Mouse (Mus musculus): ENCODE results near the gene Aebp1. TPM values are rescaled to one million over a fixed set of nuclear protein-coding genes. Genes with fewer than 3 reads are reported as not detected.

The Aebp1 gene
- polyA plus RNA-seq, 1 experiment from 2014 or later = 20.4 TPM

DNA sequence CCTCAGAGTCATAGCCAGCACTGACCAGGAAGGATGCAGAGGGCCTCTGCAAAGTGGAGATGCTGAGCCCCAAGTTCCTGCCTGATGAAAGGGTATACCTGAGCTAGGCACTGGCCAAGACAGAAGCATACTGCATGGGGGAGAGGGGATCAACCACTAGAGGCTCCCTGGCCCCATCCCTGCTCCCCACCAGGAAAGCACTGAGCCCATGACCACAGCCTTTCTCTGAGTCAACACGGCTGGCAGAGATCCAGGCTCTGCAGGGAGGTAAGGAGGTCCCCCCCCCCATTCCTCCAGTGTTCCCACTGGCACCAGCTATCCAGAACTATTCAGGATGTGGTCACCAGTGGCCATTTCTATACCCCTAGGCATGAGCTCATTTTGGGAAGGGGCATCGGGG lies 12.4 kb upstream of the Aebp1 start:
- DNase-seq (ENCODE audit: low spot score) (no peak), ATAC-seq (replicated peaks; ENCODE audit: low FRiP score) (no peak)
- Histone ChIP-seq H3K4me3 (ENCODE audit: low read depth, low read length) (no peak overlapping the region), H3K4me1 (replicated peaks; ENCODE audit: control insufficient read depth, insufficient read depth, low read length) (no peaks in the 10 kb centered on the region), H3K36me3 (ENCODE audit: control insufficient read depth, insufficient read depth, low read length) (no peaks in the 10 kb centered on the region), H3K9me3 (ENCODE audit: control insufficient read depth, low read length) (no peaks in the 10 kb centered on the region), H3K9ac (ENCODE audit: low read length) (no peak overlapping the region), H3K27ac (ENCODE audit: low read depth, low read length) (no peak overlapping the region), H3K4me2 (ENCODE audit: low read depth, low read length, severe bottlenecking) (no peak overlapping the region), H3K27me3 (ENCODE audit: control insufficient read depth, insufficient read depth, low read length) (no peaks in the 10 kb centered on the region)
- 83% methylated on average over 2 of the region's 2 CpGs for WGBS

DNA sequence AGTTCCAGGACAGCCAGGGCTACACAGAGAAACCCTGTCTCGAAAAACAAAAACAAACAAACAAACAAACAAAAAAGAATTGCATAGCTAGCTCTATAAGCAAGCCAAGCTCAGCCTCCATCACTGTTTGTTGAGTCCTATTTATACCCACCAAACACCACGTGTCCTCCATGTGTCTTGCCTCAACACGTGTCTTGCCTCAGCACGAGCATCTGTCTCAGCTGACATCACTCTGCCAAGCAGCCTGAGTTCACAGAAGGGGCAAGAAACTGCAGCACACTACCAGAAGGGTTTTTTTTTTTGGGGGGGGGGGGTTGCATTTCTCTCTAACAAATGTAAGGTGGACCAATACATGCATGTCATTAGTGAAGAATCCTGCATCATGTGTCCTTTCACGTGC lies 11.3 kb upstream of the Aebp1 start:
- Histone ChIP-seq H3K4me1 (replicated peaks; ENCODE audit: control insufficient read depth, insufficient read depth, low read length) (no peaks in the 10 kb centered on the region), H3K27ac (ENCODE audit: low read depth, low read length) (no peak overlapping the region), H3K4me2 (ENCODE audit: low read depth, low read length, severe bottlenecking) (no peak overlapping the region), H3K36me3 (ENCODE audit: control insufficient read depth, insufficient read depth, low read length) (no peaks in the 10 kb centered on the region), H3K27me3 (ENCODE audit: control insufficient read depth, insufficient read depth, low read length) (no peaks in the 10 kb centered on the region), H3K9me3 (ENCODE audit: control insufficient read depth, low read length) (no peaks in the 10 kb centered on the region), H3K4me3 (ENCODE audit: low read depth, low read length) (no peak overlapping the region), H3K9ac (ENCODE audit: low read length) (no peak overlapping the region)
- WGBS = 77% methylated on average over 5 of the region's 5 CpGs
- DNase-seq (ENCODE audit: low spot score) (no peak), ATAC-seq (replicated peaks; ENCODE audit: low FRiP score) (no peak)

DNA sequence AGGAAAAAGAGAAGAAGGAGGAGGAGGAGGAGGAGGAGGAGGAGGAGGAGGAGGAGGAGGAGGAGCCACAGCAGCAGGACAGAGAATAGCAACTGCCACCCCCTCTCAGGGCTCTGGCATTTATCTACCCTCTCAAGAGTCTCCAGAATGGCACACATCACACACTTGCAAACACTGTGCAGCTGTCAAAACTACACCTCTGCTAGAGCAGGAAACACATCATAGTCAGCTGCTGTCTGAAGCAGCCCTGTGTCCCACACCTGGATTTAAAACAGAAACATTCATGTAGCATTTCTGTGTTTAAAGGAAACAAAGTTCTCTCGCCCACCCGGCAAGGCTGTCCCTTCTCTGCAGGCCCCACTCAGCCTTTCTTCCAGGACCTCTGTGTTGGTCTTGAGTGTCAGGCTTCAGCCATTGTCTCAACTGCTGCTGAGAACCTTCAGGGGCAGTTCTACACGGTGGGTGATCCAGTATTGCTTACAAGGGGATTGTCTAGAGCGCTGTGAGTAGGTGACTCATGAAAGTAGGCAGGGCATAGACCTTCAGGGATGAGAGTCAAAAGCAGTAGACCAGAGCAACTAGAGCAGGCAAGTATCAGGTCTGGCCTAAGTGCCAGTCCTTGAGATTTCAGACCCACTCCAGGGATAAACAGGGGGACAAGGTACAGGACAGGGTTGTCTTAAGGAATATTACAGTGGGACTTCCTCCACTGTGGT lies 10.6 kb upstream of the Aebp1 start:
- H3K36me3 ChIP-seq (ENCODE audit: control insufficient read depth, insufficient read depth, low read length) = no peaks in the 10 kb centered on the region
- H3K27ac ChIP-seq (ENCODE audit: low read depth, low read length) = no peak overlapping the region
- no peaks in the 10 kb centered on the region for H3K4me1 ChIP-seq (replicated peaks; ENCODE audit: control insufficient read depth, insufficient read depth, low read length)
- no peaks in the 10 kb centered on the region for H3K27me3 ChIP-seq (ENCODE audit: control insufficient read depth, insufficient read depth, low read length)
- no peak overlapping the region for H3K4me2 ChIP-seq (ENCODE audit: low read depth, low read length, severe bottlenecking)
- ATAC-seq (replicated peaks; ENCODE audit: low FRiP score) (no peak), DNase-seq (ENCODE audit: low spot score) (no peak)
- WGBS = 60% methylated on average over 4 of the region's 4 CpGs
- no peak overlapping the region for H3K9ac ChIP-seq (ENCODE audit: low read length)
- H3K4me3 ChIP-seq (ENCODE audit: low read depth, low read length) = no peak overlapping the region
- H3K9me3 ChIP-seq (ENCODE audit: control insufficient read depth, low read length) = no peaks in the 10 kb centered on the region

DNA sequence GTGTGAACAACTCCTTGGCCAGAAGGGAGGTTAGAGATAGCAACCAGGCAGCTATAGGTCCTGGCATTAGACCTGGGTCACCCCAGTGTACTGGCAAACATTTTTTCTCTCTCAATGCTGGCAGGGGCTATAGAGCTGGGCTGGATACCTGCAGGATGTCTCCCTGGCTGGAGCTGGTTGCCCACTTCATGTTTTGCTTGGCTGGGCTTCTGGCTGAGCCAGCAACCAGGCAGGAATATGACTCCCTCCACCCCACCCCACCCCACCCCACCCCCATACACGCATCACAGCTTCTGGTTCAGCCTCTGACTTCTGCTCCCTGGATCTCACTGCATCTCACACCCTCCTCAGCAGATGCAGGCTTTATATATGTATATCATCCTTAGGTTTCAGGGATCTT lies 9.4 kb upstream of the Aebp1 start:
- WGBS = 68% methylated on average over 1 of the region's 1 CpGs
- Histone ChIP-seq H3K4me1 (replicated peaks; ENCODE audit: control insufficient read depth, insufficient read depth, low read length) (no peaks in the 10 kb centered on the region), H3K4me2 (ENCODE audit: low read depth, low read length, severe bottlenecking) (no peak overlapping the region)

DNA sequence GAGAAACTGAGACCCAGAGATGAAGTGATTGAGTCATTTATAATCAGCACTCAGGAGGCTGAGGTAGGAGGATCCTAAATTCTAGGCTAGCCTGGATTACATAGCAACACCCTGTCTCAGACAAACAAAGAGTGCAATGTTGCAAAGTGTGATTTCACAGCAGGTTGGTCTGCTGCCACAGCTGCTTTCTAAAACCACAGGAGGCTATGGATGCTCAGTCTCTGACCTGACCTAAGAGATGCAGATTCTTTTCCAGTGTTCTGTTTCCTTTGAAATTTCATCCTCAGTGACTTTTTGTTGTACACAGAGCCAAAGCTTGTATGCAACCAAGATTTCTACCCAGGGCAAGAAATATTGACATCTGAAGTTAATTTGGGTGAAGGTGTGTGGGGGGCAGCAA lies 6.3 kb upstream of the Aebp1 start:
- Histone ChIP-seq H3K9me3 (ENCODE audit: control insufficient read depth, low read length) (no peaks in the 10 kb centered on the region), H3K27ac (ENCODE audit: low read depth, low read length) (no peak overlapping the region), H3K27me3 (ENCODE audit: control insufficient read depth, insufficient read depth, low read length) (peaks cover 3% of the 10 kb centered on the region; the same call in 1 of the 2 replicates), H3K9ac (ENCODE audit: low read length) (no peak overlapping the region), H3K4me3 (ENCODE audit: low read depth, low read length) (no peak overlapping the region), H3K4me1 (replicated peaks; ENCODE audit: control insufficient read depth, insufficient read depth, low read length) (no peaks in the 10 kb centered on the region), H3K36me3 (ENCODE audit: control insufficient read depth, insufficient read depth, low read length) (no peaks in the 10 kb centered on the region), H3K4me2 (ENCODE audit: low read depth, low read length, severe bottlenecking) (no peak overlapping the region)
- ATAC-seq (replicated peaks; ENCODE audit: low FRiP score) (no peak), DNase-seq (ENCODE audit: low spot score) (no peak)

More for the DNA sequence above, 9.4 kb upstream of the Aebp1 start:
- Histone ChIP-seq H3K27ac (ENCODE audit: low read depth, low read length) (no peak overlapping the region), H3K27me3 (ENCODE audit: control insufficient read depth, insufficient read depth, low read length) (no peaks in the 10 kb centered on the region), H3K36me3 (ENCODE audit: control insufficient read depth, insufficient read depth, low read length) (no peaks in the 10 kb centered on the region), H3K9me3 (ENCODE audit: control insufficient read depth, low read length) (no peaks in the 10 kb centered on the region), H3K9ac (ENCODE audit: low read length) (no peak overlapping the region), H3K4me3 (ENCODE audit: low read depth, low read length) (no peak overlapping the region)
- ATAC-seq (replicated peaks; ENCODE audit: low FRiP score) (no peak), DNase-seq (ENCODE audit: low spot score) (no peak)

DNA sequence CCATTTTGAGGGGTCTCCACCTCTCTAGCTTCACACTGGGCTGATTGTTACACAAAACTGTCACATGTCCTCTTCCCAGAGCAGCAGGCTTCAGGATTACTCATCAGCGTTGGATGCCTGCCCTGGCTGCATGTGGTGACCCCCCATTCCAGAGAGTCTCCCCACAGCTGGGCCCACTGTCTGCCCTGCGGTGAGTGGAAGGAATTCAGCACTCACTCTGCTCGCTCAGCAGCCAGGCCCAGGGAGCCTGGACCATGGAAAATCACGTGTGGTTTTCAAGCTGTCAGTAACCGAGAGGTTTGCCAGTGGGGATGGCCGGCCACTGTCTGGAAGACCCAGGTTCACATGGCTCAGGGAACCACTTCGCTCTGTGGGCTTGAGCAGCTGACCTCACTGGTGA lies 5.8 kb upstream of the Aebp1 start:
- H3K4me1 ChIP-seq (replicated peaks; ENCODE audit: control insufficient read depth, insufficient read depth, low read length) = no peaks in the 10 kb centered on the region
- DNase-seq (ENCODE audit: low spot score) = no peak
- H3K27ac ChIP-seq (ENCODE audit: low read depth, low read length) = no peak overlapping the region
- no peak overlapping the region for H3K4me3 ChIP-seq (ENCODE audit: low read depth, low read length)
- no peak overlapping the region for H3K9ac ChIP-seq (ENCODE audit: low read length)
- no peak overlapping the region for H3K4me2 ChIP-seq (ENCODE audit: low read depth, low read length, severe bottlenecking)
- 44% methylated on average over 7 of the region's 7 CpGs for WGBS
- H3K36me3 ChIP-seq (ENCODE audit: control insufficient read depth, insufficient read depth, low read length) = no peaks in the 10 kb centered on the region
- peaks cover 7% of the 10 kb centered on the region for H3K27me3 ChIP-seq (ENCODE audit: control insufficient read depth, insufficient read depth, low read length)
- H3K9me3 ChIP-seq (ENCODE audit: control insufficient read depth, low read length) = no peaks in the 10 kb centered on the region
- ATAC-seq (replicated peaks; ENCODE audit: low FRiP score) = no peak

DNA sequence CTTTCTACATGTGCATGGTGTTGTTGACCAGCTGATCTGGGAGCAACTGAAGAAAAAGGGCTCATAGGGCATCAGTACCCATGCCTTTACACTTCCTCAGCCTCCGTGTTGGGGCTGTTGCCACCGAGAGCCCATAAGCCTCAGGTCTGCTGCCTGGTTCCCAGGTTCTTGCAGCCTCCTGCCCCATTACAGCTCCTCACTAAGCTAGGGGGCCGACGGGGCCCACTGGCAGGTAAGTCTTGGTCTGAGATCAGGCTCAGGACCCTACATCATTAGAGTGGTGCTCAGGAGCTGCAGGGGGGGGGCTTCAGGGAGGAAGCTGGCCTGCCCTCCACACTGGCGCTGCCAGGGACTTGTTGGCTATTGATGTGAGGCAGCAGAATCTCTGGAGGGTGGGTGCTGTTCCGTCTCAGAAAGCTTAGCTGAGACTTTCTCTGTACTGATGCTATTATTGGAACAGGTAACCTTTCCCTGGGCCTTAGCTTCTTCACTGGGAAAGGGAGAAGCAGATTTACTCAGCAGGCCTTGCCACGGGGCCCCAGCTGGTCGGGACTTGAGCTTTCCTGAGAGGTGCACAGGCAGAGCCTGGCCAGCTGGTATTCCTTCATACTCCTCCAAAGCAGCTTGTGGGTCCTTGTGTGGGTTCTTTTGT lies 5.1 kb upstream of the Aebp1 start:
- ATAC-seq (replicated peaks; ENCODE audit: low FRiP score) (no peak), DNase-seq (ENCODE audit: low spot score) (no peak)
- Histone ChIP-seq H3K4me3 (ENCODE audit: low read depth, low read length) (no peak overlapping the region), H3K27me3 (ENCODE audit: control insufficient read depth, insufficient read depth, low read length) (peaks cover 14% of the 10 kb centered on the region), H3K36me3 (ENCODE audit: control insufficient read depth, insufficient read depth, low read length) (no peaks in the 10 kb centered on the region), H3K4me1 (replicated peaks; ENCODE audit: control insufficient read depth, insufficient read depth, low read length) (no peaks in the 10 kb centered on the region), H3K9ac (ENCODE audit: low read length) (no peak overlapping the region), H3K9me3 (ENCODE audit: control insufficient read depth, low read length) (no peaks in the 10 kb centered on the region), H3K4me2 (ENCODE audit: low read depth, low read length, severe bottlenecking) (no peak overlapping the region), H3K27ac (ENCODE audit: low read depth, low read length) (0 out of 2 replicates have a peak overlapping the region, but pooled peaks have one; percentile 6)
- WGBS = 79% methylated on average over 8 of the region's 8 CpGs

DNA sequence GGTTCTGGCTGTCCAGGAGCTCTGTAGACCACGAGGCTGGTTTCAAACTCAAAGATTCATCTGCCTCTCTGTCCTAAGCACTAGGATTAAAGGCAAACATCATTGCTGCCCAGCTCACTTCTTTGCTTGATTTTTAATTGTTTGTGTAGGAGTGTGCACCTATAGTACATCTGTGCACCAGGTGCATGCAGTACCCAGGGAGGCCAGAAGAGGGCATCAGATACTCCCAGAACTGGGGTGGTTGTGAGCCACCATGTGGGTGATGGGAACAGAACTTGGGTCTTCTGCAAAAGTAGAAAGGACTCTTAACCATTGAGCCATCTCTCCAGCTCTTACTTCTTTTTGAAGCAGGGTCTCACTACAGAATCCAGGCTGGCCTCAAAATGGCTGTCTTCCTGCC lies 3.0 kb upstream of the Aebp1 start:
- H3K27me3 ChIP-seq (ENCODE audit: control insufficient read depth, insufficient read depth, low read length) = peaks cover 28% of the 10 kb centered on the region
- DNase-seq (ENCODE audit: low spot score) (no peak), ATAC-seq (replicated peaks; ENCODE audit: low FRiP score) (no peak)
- H3K4me1 ChIP-seq (replicated peaks; ENCODE audit: control insufficient read depth, insufficient read depth, low read length) = peaks cover 7% of the 10 kb centered on the region
- H3K4me2 ChIP-seq (ENCODE audit: low read depth, low read length, severe bottlenecking) = no peak overlapping the region
- 81% methylated on average over 1 of the region's 1 CpGs for WGBS
- no peaks in the 10 kb centered on the region for H3K36me3 ChIP-seq (ENCODE audit: control insufficient read depth, insufficient read depth, low read length)
- H3K27ac ChIP-seq (ENCODE audit: low read depth, low read length) = no peak overlapping the region
- no peak overlapping the region for H3K9ac ChIP-seq (ENCODE audit: low read length)
- H3K9me3 ChIP-seq (ENCODE audit: control insufficient read depth, low read length) = no peaks in the 10 kb centered on the region
- H3K4me3 ChIP-seq (ENCODE audit: low read depth, low read length) = no peak overlapping the region
